ENCODE assay signal across 13 mouse cellular contexts in genomic region chr7:132574646-132575045, GRCm38 (mm10). TPM values are rescaled to one million over a fixed set of nuclear protein-coding genes. Genes with fewer than 3 reads are reported as not detected.
DNase-seq lines count a peak whose midpoint lies in the region; ATAC-seq and TF ChIP-seq lines count a peak whose summit lies in the region.
"Had no signal": no experiment of that assay in that cellular context is flagged by ENCODE, and none has a peak within 500 bp of the region (broad histone marks: within the 10 kb centered on the region; RNA-seq: fewer than 3 reads in every experiment).

No protein-coding gene starts in this region.

- ATAC-seq in kidney, embryonic 16.5 days (ENCODE audit: low FRiP score, low TSS enrichment): no peak
- no peak for ATAC-seq in intestine, embryonic 15.5 days
- ATAC-seq in liver, embryonic 11.5 days (replicated peaks; ENCODE audit: low FRiP score): no peak
- ATAC-seq: inflammation-experienced regulatory T-cells, adult 6 months had no signal

- WGBS in kidney, embryonic 16.5 days: 81% methylated on average over 5 of the region's 5 CpGs
- 54% methylated on average over 5 of the region's 5 CpGs for WGBS in intestine, embryonic 15.5 days
- 70% methylated on average over 5 of the region's 5 CpGs for WGBS in liver, embryonic 11.5 days

- H3K79me2 ChIP-seq in myocyte (ENCODE audit: control insufficient read depth, insufficient read depth): peaks cover 55% of the 10 kb centered on the region

- H3K27ac ChIP-seq in kidney, embryonic 16.5 days (ENCODE audit: low read length): no peak overlapping the region
- H3K27ac ChIP-seq in intestine, embryonic 15.5 days: no peak overlapping the region
- no peak overlapping the region for H3K27ac ChIP-seq in liver, embryonic 11.5 days (ENCODE audit: low read depth, low read length)

- H3K36me3 ChIP-seq in kidney, embryonic 16.5 days (ENCODE audit: insufficient read depth, low read length): 0 out of 2 replicates have a peak, but pooled peaks cover under 1% of the 10 kb centered on the region
- H3K36me3 ChIP-seq in intestine, embryonic 15.5 days: no peaks in the 10 kb centered on the region
- H3K36me3 ChIP-seq in liver, embryonic 11.5 days (ENCODE audit: control insufficient read depth, insufficient read depth, low read length): no peaks in the 10 kb centered on the region
- no peaks in the 10 kb centered on the region for H3K36me3 ChIP-seq in myocyte (ENCODE audit: control insufficient read depth, insufficient read depth)

- H3K9ac ChIP-seq in kidney, embryonic 16.5 days (replicated peaks; ENCODE audit: low read length): no peak overlapping the region
- peak overlapping the region; percentile 23; the same call in 1 of the 2 replicates for H3K9ac ChIP-seq in intestine, embryonic 15.5 days
- H3K9ac ChIP-seq in liver, embryonic 11.5 days (ENCODE audit: low read depth, low read length): no peak overlapping the region

- H3K9me3 ChIP-seq in kidney, embryonic 16.5 days (ENCODE audit: low read length): no peaks in the 10 kb centered on the region
- no peaks in the 10 kb centered on the region for H3K9me3 ChIP-seq in intestine, embryonic 15.5 days
- H3K9me3 ChIP-seq in liver, embryonic 11.5 days (ENCODE audit: control insufficient read depth, low read length): no peaks in the 10 kb centered on the region

- H3ac ChIP-seq in myocyte (ENCODE audit: control insufficient read depth, insufficient read length): no peak overlapping the region

- peaks cover 37% of the 10 kb centered on the region for H3K4me1 ChIP-seq in kidney, embryonic 16.5 days (ENCODE audit: insufficient read depth, low read length)
- peaks cover 22% of the 10 kb centered on the region for H3K4me1 ChIP-seq in intestine, embryonic 15.5 days (replicated peaks)
- peaks cover 27% of the 10 kb centered on the region for H3K4me1 ChIP-seq in liver, embryonic 11.5 days (replicated peaks; ENCODE audit: control insufficient read depth, insufficient read depth, low read length)

- TF ChIP-seq POLR2A in myocyte (IDR thresholded peaks at IDR 0.05; ENCODE audit: insufficient read length, low read depth): no peak

- H3K4me2 ChIP-seq in kidney, embryonic 16.5 days (replicated peaks; ENCODE audit: low read depth, low read length): no peak overlapping the region
- H3K4me2 ChIP-seq in intestine, embryonic 15.5 days (replicated peaks): peak overlapping the region; percentile 48
- H3K4me2 ChIP-seq in liver, embryonic 11.5 days: peak overlapping the region; percentile 16
- H3K4me2 ChIP-seq in myocyte (ENCODE audit: low read depth): peak overlapping the region; percentile 89

- peak; percentile 13 to 64 for DNase-seq in kidney, postnatal 36 days
- DNase-seq in liver, embryonic 11.5 days (ENCODE audit: low spot score): no peak
- DNase-seq in urinary bladder, postnatal 10 days (ENCODE audit: low spot score): no peak
- DNase-seq in right cerebral cortex, postnatal 25 days: no peak
- DNase-seq: adrenal gland, postnatal 36 days; cerebellum, adult 11 months; embryo, embryonic 11 days; heart, postnatal 4 days; right cerebral cortex, postnatal 4 days had no signal

- H3K27me3 ChIP-seq in kidney, embryonic 16.5 days (ENCODE audit: insufficient read depth, low read length): peaks cover 3% of the 10 kb centered on the region; the same call in 1 of the 2 replicates
- H3K27me3 ChIP-seq in intestine, embryonic 15.5 days (replicated peaks): no peaks in the 10 kb centered on the region
- no peaks in the 10 kb centered on the region for H3K27me3 ChIP-seq in liver, embryonic 11.5 days (replicated peaks; ENCODE audit: control insufficient read depth, insufficient read depth, low read length)
- H3K27me3 ChIP-seq in myocyte (ENCODE audit: control insufficient read depth, insufficient read depth, insufficient read length): peaks cover 4% of the 10 kb centered on the region

- no peak overlapping the region for H3K4me3 ChIP-seq in kidney, embryonic 16.5 days (ENCODE audit: low read length)
- peak overlapping the region; percentile 79 for H3K4me3 ChIP-seq in intestine, embryonic 15.5 days (replicated peaks)
- H3K4me3 ChIP-seq in liver, embryonic 11.5 days (ENCODE audit: low read depth, low read length): no peak overlapping the region
- peak overlapping the region; percentile 30 for H3K4me3 ChIP-seq in myocyte

TF ChIP-seq in myocyte, 11 proteins besides CTCF, POLR2A, EP300 and RAD21:
- TF ChIP-seq MYOG (IDR thresholded peaks at IDR 0.05; ENCODE audit: control insufficient read depth in 1 of 3, insufficient read depth in 1 of 3, insufficient read length in 2 of 3, low read depth in 2 of 3) (no peak), CEBPB (IDR thresholded peaks at IDR 0.05; ENCODE audit: insufficient read depth, poor library complexity, severe bottlenecking) (no peak), MYOD1 (IDR thresholded peaks at IDR 0.05; ENCODE audit: control insufficient read depth in 1 of 3, insufficient read length in 2 of 3, low read depth in 2 of 3) (no peak), TCF12 (IDR thresholded peaks at IDR 0.05; ENCODE audit: insufficient read depth, poor library complexity, severe bottlenecking) (no peak)

RNA-seq across cellular contexts. Expression of gene Oat, which starts 1.6 kb away (rescaled TPM):
- polyA plus RNA-seq in kidney, embryonic 16.5 days (2015; fragmentation: Nextera tagmentation; extraction: Ambion mirVana): 172 and 186 TPM in 2 replicates
- polyA plus RNA-seq in intestine, embryonic 15.5 days (2015; fragmentation: Nextera tagmentation; extraction: Ambion mirVana): 1,488 and 1,505 TPM in 2 replicates
- polyA plus RNA-seq in liver, embryonic 11.5 days (2014; fragmentation: Nextera tagmentation; extraction: Ambion mirVana): 157 and 179 TPM in 2 replicates
- 49.5 TPM for polyA plus RNA-seq in myocyte (2012; fragmentation: generic; extraction: Trizol)

RNA-seq across cellular contexts. Expression of gene Nkx1-2, which starts 24.8 kb away (rescaled TPM):
- polyA plus RNA-seq in kidney, embryonic 16.5 days (2015; fragmentation: Nextera tagmentation; extraction: Ambion mirVana): not detected in 2 replicates
- 0.75 and 0.82 TPM in 2 replicates for polyA plus RNA-seq in intestine, embryonic 15.5 days (2015; fragmentation: Nextera tagmentation; extraction: Ambion mirVana)
- polyA plus RNA-seq in liver, embryonic 11.5 days (2014; fragmentation: Nextera tagmentation; extraction: Ambion mirVana): not detected in 2 replicates
- not detected for polyA plus RNA-seq in myocyte (2012; fragmentation: generic; extraction: Trizol)
- polyA plus RNA-seq: inflammation-experienced regulatory T-cells, adult 6 months had no signal

RNA-seq across cellular contexts. Expression of gene Lhpp, which starts 35.8 kb away (rescaled TPM):
- 23.1 and 24.3 TPM in 2 replicates for polyA plus RNA-seq in kidney, embryonic 16.5 days (2015; fragmentation: Nextera tagmentation; extraction: Ambion mirVana)
- 40.4 and 41.5 TPM in 2 replicates for polyA plus RNA-seq in intestine, embryonic 15.5 days (2015; fragmentation: Nextera tagmentation; extraction: Ambion mirVana)
- 15.8 TPM in 2 replicates for polyA plus RNA-seq in liver, embryonic 11.5 days (2014; fragmentation: Nextera tagmentation; extraction: Ambion mirVana)
- 4.7 TPM for polyA plus RNA-seq in myocyte (2012; fragmentation: generic; extraction: Trizol)

Comparison
In these comparisons a context has a peak if more than half of its experiments do, and no peak if none do; other contexts are left out.
1. DNase-seq: peak in kidney, postnatal 36 days (2 of 2); none in liver, embryonic 11.5 days (single experiment), urinary bladder, postnatal 10 days (single experiment) and right cerebral cortex, postnatal 25 days (single experiment).
2. H3K4me3 ChIP-seq: peak in intestine, embryonic 15.5 days (single experiment) and myocyte (single experiment); none in kidney, embryonic 16.5 days (single experiment) and liver, embryonic 11.5 days (single experiment).